Mouse (Mus musculus) MN1 (cell line): Measurements from ENCODE around the gene Sec14l1.

ENCODE experiments used
- DNase-seq: peaks from one replicate; pipeline ENCODE4 v3.0.0-alpha.2; 2016; ENCODE audit warnings: low spot score

Gene Sec14l1

GRCm38 (mm10) chr11:117127931-117128548 is 13.1 kb downstream of the Sec14l1 start:
- DNase-seq, result peak; percentile 43

GRCm38 (mm10) chr11:117129473-117129872 is 14.5 kb downstream of the Sec14l1 start:
- peak; percentile 63 for DNase-seq

- no peak for DNase-seq
Measured at GRCm38 (mm10) chr11:117130068-117130467, 15.1 kb downstream of the Sec14l1 start.

- no peak for DNase-seq
Measured at GRCm38 (mm10) chr11:117130888-117131287, 15.9 kb downstream of the Sec14l1 start.

GRCm38 (mm10) chr11:117131450-117131849 is 16.5 kb downstream of the Sec14l1 start:
- no peak for DNase-seq

- DNase-seq, result no peak
Measured at GRCm38 (mm10) chr11:117134776-117135387, 19.9 kb downstream of the Sec14l1 start.

- DNase-seq, result no peak
Measured at GRCm38 (mm10) chr11:117135457-117136290, 20.7 kb downstream of the Sec14l1 start.

- DNase-seq, result no peak
Measured at GRCm38 (mm10) chr11:117136880-117137279, 21.9 kb downstream of the Sec14l1 start.

- DNase-seq, result no peak
Measured at GRCm38 (mm10) chr11:117138213-117138761, 23.3 kb downstream of the Sec14l1 start.

- DNase-seq, result no peak
Measured at GRCm38 (mm10) chr11:117138795-117139463, 24.0 kb downstream of the Sec14l1 start.

- DNase-seq, result no peak
Measured at GRCm38 (mm10) chr11:117141376-117142001, 26.5 kb downstream of the Sec14l1 start.

GRCm38 (mm10) chr11:117142507-117142906 is 27.5 kb downstream of the Sec14l1 start:
- peak; percentile 49 for DNase-seq

- no peak for DNase-seq
Measured at GRCm38 (mm10) chr11:117145451-117146117, 30.6 kb downstream of the Sec14l1 start.

- no peak for DNase-seq
Measured at GRCm38 (mm10) chr11:117146118-117146506, 31.1 kb downstream of the Sec14l1 start.

GRCm38 (mm10) chr11:117146776-117147536 is 32.0 kb downstream of the Sec14l1 start:
- no peak for DNase-seq

- DNase-seq, result no peak
Measured at GRCm38 (mm10) chr11:117148893-117149685, 34.1 kb downstream of the Sec14l1 start.

- DNase-seq, result peak; percentile 81
Measured at GRCm38 (mm10) chr11:117150467-117150966, 35.5 kb downstream of the Sec14l1 start.

- DNase-seq, result no peak
Measured at GRCm38 (mm10) chr11:117151461-117151860, 36.5 kb downstream of the Sec14l1 start.

- DNase-seq, result no peak
Measured at GRCm38 (mm10) chr11:117152541-117152940, 37.6 kb downstream of the Sec14l1 start.
